Mouse (Mus musculus): ENCODE measurements around the gene Retreg3.
"Not testable (repeated sequence)": the region's sequence is repeated elsewhere in the genome, so short reads cannot be mapped to it uniquely, and the experiment has no call there.

The Retreg3 gene

DNA sequence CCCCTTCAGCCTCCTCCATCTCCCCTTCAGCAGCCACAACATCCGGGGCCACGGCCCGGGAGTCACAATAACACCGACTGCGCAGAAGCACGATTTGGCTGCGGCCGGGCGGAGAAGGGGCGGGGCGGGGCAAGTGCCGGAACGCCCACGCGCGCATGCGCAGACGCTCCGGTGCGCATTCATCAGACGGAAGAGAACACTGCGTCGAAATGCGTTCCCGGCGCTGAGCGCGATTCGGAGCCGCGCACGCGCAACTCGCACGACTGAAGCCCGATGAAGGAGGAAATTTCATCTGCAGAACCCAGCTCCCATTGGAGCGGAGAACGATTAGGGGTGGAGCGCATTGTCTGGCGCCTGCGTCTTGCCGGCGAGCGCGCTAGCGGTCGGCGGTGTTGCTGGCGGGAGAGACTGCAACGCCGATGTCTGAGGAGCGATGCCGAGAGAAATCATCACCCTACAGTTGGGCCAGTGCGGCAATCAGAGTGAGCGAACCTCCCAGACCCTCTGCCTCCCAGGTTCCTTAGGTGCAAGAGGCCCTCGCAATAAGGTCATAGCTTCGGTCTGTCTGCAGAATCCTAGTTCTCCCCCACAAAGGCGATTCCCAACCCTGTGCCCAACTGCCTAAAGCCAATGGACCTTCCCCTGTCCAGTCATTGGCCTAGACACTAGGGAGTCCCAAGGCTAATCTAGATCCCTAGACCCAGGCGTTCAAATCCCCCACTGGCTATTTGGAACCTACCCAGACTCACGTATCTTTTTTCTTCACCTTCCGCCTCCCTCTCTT lies at the start of gene Retreg3, which contains the start of gene Tubg1:
Gene Retreg3 (minus strand): TSS at position 133 of the 784 bp plus-strand sequence.
Gene Tubg1 (plus strand): TSS at position 178 of the 784 bp plus-strand sequence.
- peak; percentile 99 for DNase-seq

DNA sequence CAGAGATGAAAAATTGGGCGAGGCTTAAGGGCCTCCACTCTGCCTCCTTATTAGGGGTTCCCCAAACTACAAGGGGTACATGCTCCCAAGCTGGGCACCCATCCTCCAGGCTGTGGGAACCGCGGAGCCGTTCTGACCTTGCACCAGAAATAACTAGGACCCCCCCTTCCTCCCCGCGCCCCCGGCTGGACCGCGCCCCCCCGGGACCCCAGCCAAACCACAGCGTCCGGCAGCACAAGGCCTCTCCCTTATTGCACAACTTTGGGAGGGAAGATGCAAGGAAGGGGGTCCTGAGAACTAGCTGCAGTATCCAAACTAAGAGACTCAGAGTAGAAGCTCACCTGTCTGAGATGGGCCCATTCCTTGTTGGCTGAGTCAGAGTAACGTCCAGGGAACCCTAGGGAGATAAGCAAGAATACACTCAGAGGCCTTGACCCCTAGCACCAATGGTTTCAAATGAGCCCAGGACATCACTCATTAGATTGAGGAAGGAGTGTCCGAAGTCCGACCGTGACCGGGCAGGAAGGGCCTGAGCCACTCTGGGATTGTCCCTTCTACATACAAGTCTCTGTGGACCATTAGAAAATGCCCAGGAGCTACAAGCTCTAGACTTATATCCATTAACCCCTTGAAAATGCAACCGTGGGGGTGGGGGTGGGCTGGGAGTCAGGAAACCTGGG lies 48.7 kb upstream of the Retreg3 start:
- no peak for DNase-seq

DNA sequence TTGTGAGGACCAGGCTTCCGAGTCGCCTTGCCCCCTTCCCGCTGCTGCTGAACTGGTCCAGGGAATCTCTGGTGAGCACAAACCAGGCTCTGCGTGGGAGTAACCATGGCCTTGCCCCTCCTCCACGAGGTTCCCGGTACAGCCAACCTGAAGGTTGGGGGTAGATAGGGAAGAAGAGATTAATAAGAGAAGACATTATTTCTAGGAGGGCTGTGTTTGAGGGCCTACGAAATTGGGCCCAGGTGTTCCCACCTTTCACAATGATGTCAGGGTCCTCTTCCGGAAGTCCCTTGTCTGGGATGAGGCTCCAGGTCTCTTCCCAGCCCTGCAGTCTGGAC lies 48.2 kb upstream of the Retreg3 start:
- no peak for DNase-seq

DNA sequence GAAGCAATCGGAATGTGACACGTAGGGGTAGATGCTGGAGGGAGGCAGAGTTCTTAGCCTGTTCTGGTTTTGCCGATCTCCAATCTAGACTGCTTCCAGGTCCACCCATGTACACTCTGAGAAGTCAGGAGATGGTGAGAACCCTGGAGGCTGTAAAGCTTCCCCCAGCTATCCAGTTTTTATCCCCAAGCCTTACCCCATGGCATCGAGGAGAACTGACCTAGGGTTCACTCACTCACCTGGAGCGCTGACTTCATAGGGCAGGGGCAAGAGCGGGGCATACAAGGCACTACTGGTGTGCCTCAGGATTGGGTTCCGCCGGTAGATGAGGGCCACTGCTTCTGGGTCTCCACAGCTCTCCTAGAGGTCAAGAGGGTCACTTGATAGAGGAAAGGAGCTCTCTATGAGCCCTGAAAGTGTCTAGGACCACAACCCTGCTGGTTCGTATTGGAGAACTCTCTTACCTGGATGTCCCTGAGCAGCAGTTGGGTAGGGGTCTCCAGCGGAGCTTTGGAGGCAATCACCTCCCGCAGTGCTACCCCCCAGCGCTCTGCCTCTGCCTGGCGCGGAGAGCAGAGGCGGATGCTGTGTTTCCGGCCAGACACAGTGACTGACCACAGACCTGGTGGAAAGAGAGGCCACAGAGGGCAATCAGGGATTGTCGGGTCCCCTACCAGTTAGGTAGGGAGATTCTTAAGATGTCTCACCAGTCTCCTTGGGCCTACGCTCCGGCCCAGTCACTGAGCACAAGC lies 47.7 kb upstream of the Retreg3 start:
- DNase-seq: no peak

DNA sequence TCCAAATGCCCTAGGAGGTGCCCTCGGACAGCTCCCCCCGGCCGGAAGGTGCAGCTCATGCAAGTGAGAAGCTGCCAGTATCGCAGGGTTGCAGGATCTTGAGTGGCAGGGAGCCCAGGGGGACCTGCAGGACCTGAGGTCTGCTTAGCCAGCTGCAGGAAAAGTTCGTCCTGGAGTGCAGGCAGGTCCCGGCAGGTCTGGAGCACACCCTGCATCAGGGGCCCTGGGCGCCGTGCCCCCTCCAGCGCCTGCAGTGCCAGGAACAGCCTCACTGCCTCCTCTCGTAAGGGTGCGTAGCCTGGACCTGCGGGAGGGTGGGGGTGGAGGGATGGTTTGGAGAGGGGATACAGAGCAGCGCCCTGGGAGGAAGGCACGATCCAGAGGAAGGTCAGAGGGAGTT lies 46.7 kb upstream of the Retreg3 start:
- DNase-seq: no peak

DNA sequence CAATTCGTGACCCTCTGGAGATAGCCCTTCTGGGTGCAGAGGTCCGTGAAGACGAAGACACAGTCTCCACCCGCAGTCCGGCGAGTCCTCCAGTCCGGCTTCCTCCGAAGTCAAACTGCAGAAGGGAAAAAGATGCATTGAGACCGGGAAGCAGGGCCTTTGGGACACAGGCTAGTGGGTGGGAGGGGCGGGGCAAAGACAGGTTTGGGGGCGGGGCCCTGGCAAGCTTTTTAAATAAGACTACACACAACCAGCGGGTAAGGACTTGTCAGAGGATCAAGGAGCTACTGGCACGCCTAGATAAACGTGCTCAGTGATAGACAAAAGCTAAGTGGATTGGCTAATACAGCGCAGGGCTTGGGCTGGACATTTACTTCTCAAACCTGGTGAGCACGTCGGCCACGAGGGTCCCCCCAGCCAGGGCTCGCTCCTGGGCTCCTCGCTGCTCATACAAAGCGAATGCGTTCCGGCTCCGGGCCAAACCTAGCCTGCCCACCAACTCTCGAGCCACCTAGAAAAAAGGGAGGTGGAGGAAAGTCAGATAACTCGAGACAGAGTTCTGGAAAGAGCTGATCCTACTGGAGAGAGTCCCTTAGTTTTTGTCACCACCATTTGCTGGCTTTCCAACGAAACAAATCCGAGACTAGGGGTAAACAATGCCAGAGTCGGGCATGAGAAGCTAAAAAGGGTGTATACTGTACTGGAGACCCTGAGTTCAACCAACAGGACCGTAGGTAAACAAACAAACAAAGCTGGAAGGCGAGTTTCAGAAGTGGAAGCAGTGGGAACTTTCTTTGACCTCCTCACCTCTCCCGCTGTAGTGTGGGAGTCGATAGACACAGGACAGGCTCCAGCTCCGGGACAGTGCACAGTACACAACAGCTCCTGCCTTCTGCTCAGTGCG lies 45.2 kb upstream of the Retreg3 start:
- DNase-seq: no peak

DNA sequence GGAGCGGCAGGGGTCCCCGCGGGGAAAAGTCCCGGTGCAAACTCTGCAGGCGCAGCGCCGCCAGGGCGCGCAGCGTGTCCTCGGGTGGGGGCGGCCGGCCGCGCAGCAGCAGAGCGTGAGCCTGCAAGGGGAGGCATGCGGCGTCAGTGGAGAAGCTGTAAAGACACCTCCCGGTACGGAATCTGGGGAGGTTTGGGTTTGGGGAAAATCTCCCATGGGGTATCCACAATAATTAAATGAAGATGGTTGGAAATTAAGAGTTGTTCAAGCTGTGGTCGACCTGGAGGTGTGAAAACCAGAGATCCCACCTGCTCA lies 44.6 kb upstream of the Retreg3 start:
- no peak for DNase-seq

DNA sequence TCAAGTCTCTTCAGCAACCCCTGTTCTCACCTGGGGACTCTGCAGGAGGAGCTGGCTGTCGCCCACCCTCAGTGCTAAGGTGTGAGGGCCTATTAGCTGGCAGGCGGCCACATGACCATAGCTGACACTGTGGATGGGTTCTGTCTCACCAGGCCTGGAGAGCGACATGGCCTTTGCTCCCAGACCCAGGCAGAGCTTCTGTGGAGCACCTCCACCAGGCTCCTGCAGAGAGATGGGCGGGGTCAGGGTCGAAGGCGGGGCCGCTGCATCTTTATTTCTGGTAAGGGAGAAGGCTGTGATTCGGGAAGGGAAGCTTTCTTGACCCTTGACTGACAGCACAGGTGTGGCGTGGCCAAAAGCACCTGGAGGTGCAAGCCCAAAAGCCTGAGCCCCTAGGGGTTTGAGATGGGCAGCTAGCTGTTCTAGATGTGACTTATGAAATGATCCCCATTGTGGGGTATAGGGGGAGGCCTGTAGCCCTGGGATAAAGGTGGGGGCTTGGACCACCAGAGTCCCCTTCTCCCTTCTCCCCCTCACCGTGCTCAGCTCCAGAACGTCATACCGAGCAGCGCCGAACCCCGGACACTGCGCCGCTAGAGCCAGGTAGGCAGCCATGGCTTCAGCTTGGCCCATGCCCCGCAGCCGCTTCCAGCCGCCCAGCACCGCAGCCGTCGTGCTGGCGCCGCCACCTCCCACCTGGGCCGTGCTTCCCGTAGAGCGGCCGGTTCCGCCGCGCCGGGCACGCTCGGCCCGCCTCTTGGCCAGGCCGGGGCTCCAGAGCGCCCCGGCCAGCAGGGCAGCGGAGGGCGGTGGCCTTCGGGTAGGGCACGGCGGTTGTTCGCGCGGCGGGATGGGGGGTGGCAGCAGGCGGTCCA lies 44.0 kb upstream of the Retreg3 start:
- no peak for DNase-seq

DNA sequence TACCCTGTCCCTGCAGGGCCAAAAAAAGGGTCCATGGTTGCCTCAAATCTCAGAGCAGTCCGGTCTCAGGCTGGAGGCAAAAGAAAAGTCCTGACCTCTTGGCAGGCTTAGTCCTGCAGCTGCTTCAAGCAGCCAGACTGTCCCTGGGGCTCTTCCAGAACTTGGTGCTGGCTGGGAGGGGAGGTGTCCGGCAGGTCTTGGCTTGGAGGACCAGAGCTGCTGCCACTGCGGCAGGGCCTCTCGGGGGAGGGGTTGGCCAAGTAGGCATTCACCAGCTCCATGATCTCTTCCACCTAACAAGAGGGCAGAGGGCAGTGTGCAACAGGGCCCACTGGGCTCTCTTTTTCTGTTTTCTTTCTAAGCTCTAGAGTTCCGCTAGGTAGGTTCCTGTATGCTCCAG lies 43.1 kb upstream of the Retreg3 start:
- no peak for DNase-seq

DNA sequence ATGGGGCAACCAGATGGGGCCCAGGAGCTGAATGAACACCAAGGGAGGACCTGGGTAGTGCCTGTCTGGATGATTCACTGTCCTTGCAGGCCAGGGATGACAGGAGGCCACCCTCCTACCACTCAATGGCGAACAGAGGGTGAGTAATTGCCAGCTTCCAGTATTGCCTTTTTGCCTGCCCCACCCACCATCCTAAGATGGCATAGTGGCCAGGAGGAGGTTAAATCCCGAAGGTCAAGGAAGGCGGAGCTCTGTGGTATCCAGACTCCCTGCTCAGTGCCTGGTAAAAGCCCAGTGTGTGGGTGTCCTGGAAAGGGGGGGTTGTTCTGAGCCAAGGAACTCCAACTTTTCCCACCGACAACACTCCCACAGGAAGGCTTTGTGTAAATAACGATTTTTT lies 42.6 kb upstream of the Retreg3 start:
- no peak for DNase-seq

DNA sequence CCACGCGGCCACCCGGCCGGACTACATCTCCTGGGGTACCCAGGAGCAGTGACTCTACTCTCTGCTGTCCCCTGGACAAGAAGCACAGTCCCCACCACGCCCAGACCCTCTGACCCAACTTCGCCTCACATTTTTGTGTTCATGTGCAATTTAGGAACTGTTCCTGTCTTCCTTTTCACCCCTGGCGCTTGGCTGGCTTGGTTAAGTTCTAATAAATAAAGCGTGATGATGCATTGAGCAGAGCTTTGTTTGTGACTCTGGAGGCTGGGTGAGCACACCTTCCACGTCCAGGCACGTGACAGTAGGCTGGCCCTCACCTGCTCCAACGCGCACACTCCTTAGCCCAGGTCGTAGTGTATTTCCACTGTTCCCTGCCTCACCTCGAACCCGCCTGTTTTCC lies 41.9 kb upstream of the Retreg3 start:
- no peak for DNase-seq

DNA sequence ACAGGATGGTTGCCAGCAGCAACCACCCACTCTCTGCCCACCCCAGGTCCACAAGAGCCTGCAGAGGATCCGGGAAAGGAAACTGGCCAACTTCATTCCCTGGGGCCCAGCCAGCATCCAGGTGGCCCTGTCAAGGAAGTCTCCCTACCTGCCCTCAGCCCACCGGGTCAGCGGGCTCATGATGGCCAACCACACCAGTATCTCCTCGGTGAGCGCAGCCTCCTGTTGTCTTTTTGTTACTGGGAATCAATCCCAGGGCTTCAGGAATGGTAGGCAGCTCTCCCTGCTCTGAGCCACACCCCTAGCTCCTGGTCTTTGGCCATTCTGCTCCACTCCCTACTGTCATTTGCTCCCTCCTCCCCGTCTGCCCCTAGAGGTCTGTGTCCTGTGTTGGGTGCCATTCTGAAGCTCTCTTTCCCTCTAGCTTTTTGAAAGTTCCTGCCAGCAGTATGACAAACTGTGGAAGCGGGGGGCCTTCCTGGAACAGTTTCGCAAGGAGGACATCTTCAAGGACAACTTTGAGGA lies 41.4 kb upstream of the Retreg3 start:
- DNase-seq: not testable (repeated sequence)

DNA sequence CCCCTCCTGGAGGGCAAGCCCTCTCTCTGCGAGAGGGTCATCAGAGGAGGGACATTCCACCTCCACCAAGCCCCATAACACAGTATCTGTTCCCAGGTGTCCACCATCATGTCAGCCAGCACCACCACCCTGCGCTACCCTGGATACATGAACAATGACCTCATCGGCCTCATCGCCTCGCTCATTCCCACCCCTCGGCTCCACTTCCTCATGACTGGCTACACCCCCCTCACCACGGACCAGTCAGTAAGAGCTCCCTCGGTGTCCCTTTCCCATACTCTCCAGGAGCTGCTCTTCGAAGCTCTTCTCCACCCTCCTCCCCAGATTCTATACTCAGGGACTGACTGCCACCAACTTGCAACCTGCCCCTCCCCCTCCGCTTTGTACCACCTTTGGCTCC lies 40.5 kb upstream of the Retreg3 start:
- DNase-seq: not testable (repeated sequence)

DNA sequence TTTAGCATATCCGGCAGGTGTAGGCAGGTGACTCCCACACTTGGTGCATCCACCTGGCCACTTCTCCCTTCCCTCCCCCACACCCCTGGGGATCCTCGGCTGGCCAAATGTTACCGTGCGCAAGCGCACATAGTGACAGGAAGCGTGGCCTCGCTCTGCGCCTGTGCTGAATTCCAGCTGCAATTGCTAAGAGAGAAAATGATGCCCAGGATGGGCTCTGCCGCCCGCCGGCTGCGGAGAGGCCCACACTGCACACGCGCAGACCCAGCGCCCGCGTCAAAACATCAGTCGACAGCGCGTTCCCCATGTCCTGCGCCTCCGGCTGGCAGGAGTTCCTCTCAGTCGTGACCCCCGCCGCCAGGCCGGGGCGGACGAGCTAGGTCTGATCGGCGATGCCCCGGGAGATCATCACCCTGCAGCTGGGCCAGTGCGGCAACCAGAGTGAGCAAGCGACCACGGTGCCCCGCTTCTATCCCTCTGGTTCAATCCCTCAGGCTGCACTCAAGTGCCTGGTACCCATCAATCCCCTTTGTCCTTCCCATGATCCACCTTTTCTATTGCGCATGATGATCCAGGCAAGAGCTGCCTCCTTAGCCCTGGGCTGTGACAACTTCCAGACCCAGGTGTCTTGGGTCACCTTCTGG lies 36.2 kb upstream of the Retreg3 start, which contains the start of gene Tubg2:
Gene Tubg2 (plus strand): TSS at position 180 of the 644 bp plus-strand sequence.
- peak; percentile 67 for DNase-seq

DNA sequence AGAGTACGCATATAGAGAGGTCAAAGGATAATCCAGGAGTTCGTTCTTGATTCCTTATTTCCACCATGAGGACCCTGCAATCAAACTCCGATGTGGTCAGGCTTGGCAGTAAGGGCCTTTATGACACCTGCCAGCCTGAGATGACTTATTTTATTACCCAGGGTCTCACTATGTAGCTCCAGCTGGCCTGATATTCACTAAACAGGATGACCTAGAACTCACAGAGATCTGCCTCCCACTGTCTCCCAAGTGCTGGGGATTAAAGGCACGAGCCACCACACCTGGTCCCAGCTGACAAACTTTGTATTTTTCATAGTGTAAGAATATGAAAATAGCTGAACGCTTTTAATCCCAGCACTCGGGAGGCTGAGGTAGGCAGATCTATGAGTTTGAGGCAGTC lies 35.5 kb upstream of the Retreg3 start:
- DNase-seq: no peak

DNA sequence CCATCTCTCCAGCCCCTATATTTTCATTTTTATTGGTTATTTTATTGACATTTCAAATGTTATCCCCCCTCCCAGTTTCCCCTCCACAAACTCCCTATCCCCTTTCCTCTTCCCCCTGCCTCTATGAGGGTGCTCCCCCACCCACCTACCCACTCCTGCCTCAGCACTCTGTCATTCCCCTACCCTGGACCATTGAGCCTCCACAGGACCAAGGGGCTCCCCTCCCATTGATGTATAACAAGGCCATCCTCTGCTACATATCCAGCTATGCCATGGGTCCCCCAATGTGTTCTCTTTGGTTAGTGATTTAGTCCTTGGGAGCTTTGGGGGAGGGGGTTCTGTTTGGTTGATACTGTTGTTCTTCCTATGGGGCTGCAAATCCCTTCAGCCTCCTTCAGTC lies 35.0 kb upstream of the Retreg3 start:
- DNase-seq: no peak

DNA sequence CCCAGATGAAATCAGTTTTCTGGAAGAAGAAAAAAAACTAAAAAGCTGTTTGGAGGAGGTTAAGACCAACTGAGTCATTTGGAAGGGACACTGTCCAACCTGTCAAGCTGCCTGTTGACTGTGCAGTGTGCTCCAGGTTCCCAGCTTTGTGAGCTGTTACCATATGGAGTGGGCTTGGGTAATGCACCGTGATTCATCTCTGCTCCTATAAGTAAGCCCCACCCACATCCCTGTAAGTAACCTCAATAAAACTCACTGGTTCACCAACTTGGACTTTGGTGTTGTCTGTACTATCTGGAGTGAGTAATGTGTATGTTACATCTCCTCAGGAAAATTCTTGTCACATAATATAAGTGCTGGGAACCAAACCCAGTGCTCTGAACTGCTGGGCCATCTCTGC lies 33.1 kb upstream of the Retreg3 start:
- DNase-seq: no peak

DNA sequence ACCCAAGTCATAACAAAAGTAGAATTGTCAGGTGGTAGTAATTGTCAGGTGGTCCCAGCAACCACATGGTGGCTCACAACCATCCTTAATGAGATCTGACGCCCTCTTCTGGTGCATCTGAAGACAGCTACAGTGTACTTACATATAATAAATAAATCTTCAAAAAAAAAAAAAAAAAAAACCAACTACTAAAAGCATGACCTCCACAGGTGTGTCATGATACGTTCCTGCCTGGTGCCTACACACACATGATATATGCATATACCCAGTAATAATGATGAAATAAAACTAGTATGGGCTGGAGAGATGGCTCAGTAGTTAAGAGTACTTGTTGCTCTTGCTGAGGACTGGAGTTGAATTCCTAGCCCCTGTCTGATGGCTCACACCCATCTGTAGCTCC lies 31.4 kb upstream of the Retreg3 start:
- DNase-seq: no peak

DNA sequence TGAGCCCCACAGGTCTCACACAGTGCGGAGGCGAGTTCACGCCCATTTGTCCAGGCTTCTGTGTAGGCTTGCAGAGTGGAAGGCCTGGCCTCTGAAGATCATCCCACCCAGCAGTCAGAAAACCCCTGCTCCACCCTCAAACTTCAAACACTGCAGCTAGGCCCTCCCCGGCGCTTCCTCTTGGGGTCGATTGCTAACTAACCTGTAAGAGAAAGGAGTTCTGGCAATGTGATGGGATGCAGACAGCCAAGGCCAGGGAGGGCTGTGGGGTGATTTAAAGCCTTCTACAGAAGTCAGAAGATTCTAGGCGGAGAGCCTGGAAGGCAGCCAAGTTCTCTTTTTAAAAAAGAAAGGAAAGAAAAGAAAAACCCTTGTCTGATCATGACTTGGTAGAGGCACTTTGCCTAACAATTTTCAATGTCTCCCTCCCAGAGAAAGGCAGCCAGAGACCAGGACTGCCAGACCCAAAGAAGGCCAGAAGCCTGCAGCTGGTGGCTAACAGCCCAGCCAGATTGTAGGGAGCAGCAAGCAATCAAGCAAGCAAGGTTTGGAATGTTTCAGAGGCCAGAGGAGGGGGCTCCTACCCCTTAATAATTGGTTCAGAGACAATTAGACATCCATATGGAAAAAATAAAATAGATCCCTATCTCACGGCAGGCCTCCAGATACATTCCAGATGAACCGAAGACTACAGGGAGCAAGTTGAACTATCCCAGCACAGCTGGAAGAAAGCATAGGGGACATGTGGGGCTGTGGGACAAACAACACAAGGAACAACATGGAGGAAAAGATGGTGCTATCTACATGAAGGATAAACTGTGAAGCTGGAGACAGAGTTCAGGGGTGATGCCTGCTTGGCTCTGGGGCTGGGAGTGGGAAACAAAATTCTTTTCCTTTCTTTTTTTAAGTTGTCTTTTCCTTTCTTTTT lies 29.7 kb upstream of the Retreg3 start:
- DNase-seq: no peak

DNA sequence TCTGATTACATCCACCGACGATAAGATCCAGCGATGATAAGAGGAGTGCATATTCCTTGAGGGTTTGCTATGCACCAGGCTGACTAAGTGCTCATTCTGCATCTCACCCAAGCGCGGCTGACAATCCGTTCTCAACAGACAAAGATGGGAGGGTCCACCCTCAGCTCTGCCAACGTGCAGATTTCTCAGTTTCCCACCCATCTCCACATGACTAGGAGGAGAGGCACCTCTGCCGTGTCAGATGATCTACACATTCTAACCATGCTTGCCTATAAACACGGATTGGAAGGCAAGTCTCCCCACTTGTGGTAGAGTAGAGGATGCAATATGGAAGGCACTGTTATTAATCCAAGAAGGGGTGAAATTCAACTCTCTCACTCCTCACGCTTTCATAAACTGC lies 29.1 kb upstream of the Retreg3 start:
- no peak for DNase-seq
